Mouse (Mus musculus) ES-Bruce4 (cell line): ENCODE measurements around the gene Fam171a2.

Experiments
- CTCF ChIP-seq: IDR thresholded peaks from one replicate; pipeline ENCODE4 v1.8.1; 2011; ENCODE audit warnings: low read depth, low read length
- EP300 ChIP-seq: IDR thresholded peaks from 2 replicates; pipeline ENCODE4 v1.6.1; 2011; ENCODE audit warnings: low read depth, low read length; ENCODE audit not compliant: insufficient read depth
- POLR2A ChIP-seq: IDR thresholded peaks from one replicate; pipeline ENCODE4 v1.8.1; 2011; ENCODE audit warnings: low read length; ENCODE audit not compliant: insufficient read depth

- TF ChIP-seq CTCF (no peak), EP300 (no peak), POLR2A (no peak)
These were observed 40.4 kb upstream of the Fam171a2 start for GRCm38 (mm10) chr11:102487901-102488300.
